Mouse (Mus musculus) embryo, embryonic 11.5 days (tissue): ENCODE results near the gene Tpst1.
"Not testable (repeated sequence)": the region's sequence is repeated elsewhere in the genome, so short reads cannot be mapped to it uniquely, and the experiment has no call there.

Experiments used
- DNase-seq: peaks from one replicate; pipeline ENCODE4 v3.0.0-alpha.2; 2012; ENCODE audit warnings: low read depth, low spot score

Tpst1 gene

DNA sequence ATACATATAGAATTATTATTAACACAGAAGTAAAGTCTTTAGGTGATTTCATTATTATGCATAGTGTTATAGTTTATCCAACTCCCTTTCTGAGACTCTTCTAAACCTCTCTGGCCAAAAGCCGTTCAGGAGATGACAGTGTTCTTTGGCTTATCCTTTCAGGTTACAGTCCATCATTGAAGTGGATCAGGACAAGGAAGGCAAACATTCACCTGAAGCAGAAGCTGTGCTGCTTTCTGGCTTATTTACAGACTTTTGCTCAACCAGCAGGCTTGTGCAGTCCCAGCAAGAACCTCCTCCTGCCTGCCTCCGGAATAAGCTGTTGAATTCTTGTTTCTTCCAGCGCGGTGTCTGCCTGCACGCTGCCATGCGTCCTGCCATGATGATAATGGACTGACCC is at the start of gene Tpst1:
Gene Tpst1 (plus strand): TSS at position 301 of the 400 bp plus-strand sequence.
- DNase-seq: no peak

DNA sequence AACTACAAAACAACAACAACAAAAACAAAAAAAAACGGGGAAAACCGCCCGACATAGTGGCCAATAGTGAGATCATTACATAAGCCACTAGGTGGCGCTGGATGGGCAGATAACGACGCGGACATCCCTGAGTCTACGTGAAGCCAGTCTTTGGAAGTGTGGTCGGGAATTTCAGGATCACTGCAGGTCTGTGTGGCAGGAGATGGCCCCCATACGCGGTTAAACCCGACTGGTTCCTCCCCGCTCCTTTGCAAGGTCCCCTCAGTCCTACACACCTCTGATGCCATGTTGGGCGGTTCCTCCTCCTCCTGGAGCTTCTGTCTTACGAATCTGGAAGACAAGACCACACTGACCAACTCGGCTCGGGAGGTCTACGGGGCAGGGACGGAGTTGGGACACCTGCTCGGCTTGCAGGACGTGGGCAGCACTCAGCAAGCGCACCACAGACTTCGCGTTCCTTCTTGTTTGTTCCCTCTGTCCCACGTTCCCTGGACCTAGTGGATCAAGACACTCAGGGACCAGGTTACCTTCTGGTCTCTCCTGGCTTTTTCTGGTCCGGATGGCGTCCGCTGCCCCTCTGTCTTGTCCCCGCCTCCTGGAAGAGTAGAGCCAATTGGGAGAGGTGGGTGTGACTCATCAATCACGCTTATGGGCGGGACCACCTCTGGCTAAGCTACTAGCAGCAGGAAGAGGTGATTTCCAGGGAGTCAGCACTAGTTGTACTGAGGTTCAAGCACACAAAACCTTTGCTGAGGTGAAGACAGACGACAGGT is 49.2 kb upstream of the Tpst1 start:
- DNase-seq: peak; percentile 80

DNA sequence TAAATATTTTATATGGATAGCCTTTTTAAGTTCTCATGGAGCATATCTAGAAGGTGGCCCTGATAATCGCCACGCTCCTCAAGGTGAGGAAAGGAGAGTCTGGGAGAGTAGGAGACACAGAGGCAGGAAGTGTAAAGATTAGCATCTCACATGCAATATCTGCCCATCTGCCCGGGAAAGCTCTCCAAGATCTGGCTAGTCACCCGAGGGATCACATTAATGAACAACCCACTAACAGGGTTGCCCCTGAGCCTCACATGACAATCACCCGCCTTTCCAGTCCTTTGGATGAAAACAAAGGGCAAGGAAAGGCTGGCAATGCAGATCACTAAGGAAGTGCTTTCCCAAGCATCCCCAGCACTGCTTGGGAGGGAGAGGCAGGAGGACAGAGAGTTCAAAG is 46.0 kb upstream of the Tpst1 start:
- no peak for DNase-seq

DNA sequence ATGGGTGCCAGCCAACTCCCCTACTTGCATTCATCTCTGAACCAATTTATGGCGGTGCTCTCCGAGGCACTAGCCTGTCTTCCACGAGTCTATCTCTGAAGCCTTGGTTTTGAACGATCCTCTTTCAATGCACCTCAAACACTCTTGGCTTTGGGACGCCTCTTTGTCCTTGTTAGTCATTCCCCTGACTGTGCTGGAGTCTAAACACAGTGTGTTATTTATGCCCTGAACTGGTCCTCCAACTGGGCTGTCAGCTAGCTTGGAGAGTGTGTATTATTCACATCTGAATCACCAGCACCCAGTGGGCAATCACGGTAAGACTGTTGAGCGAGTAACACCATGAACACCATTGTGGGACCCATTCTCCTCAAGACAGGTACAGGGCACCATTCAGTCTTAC is 45.4 kb upstream of the Tpst1 start:
- DNase-seq: no peak

DNA sequence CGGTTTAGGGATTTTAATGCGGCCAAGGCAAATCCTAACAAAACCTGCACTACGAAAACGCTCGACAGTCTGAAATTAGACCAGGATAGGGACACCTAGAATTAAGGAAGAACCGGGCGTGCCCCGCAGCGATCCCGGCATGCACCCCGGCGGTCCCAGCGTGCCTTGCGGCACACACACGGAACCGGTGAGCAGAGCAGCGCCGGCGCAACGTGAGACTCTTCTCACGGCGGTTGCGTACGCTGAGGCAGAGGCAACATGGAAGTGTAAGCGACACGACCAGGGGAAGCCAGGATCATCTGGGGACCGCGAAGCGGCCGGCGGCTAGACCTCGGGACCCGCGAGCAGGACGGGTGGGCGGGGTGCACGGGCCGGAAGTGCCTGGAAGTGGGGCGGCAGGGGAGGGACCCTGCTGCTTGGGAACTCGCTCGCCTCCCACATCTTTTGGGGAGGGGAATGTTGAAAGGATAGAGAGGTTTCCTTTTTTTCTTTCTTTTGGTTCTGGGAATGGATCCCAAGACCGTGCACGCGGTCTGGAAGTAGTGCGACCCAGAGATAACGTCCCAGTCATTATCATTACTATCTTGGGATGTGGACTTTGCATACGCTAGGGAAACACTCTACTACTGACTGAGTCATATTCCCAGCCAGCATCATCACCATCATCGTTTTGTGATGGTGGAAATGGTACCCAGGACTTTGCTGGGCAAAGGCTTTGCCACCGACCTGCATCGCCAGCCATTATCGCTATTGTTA is 43.8 kb upstream of the Tpst1 start, which contains the start of the genes Asl and Crcp:
Gene Asl (minus strand): TSS at position 106 of the 756 bp plus-strand sequence.
Gene Crcp (plus strand): TSS at position 149 of the 756 bp plus-strand sequence.
- DNase-seq: peak; percentile 61

DNA sequence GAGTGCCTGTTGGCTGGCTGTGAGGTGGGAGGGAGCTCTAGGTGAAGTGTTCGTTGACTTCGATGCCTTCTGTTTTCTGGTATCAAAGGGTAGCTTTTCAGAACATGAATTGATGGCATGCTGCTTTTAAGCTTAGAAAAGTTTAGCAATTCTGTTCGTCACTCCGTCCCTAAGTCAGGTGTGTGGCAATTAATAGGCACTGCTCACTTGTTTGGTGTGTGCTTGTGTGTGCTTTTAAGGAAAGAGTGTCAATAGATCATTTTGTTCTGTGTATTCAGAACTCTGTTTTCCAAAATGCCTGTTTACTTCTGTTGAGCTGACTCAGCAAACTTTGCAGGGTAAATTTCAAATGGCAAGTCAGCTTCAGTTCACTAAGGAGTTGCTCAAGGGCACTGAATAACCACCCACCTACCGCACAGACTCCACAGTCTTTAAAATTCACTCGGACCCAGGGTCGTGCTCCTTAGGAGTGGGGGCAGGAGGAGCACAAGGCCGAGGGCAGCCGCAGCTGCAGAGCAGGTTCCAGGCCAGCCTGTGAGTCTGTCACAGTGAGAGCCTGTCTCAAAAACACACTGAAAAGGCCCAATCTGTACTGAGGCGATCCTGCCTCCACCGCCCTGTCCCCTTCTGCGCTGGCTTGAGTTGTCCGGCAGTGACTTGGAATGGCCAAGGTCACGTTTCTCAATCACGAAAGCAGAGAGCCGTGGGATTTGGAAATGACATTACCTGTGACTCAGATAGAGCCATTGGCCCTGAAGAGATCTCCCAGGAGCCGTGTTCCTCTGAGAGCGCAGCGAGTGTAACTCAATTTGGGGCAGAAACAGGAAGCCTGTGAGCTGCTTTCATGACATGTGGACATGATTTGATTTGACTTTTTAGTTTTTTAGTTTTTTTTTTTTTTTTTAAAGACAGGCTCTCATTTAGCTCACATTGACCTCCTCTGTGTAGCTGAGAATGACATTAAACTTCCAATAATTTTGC is 41.4 kb upstream of the Tpst1 start:
- DNase-seq: no peak

DNA sequence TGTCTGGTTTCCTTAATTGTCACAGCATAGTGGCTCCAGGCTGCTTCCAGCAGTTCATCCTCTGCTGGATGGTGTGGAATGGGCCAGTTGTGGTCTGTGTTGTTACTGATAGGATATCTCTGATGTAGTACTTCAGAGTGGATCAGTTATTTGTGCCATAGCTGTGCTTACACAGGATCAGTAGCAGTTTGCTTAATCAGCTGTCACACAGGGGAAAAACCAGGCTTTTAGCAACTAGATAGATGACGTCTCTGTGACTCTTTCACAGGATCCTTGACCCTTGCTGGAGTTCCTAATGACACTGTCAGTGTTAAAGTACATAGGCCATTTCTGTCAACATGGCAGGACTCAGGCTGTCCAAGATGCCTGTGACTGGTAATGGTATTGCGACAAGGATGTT is 39.3 kb upstream of the Tpst1 start:
- DNase-seq: no peak

DNA sequence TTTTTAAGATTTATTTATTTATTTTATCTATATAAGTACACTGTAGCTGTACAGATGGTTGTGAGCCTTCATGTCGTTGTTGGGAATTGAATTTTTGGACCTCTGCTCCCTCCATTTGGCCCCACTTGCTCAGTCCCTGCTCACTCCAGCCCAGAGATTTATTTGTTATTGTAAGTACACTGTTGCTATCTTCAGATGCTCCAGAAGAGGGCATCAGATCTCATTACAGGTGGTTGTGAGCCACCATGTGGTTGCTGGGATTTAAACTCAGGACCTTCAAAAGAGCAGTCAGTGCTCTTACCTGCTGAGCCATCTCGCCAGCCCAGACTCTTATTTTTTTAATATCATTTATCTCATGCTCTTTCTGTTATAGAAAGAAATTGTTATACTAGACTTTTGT is 36.8 kb upstream of the Tpst1 start:
- not testable (repeated sequence) for DNase-seq

DNA sequence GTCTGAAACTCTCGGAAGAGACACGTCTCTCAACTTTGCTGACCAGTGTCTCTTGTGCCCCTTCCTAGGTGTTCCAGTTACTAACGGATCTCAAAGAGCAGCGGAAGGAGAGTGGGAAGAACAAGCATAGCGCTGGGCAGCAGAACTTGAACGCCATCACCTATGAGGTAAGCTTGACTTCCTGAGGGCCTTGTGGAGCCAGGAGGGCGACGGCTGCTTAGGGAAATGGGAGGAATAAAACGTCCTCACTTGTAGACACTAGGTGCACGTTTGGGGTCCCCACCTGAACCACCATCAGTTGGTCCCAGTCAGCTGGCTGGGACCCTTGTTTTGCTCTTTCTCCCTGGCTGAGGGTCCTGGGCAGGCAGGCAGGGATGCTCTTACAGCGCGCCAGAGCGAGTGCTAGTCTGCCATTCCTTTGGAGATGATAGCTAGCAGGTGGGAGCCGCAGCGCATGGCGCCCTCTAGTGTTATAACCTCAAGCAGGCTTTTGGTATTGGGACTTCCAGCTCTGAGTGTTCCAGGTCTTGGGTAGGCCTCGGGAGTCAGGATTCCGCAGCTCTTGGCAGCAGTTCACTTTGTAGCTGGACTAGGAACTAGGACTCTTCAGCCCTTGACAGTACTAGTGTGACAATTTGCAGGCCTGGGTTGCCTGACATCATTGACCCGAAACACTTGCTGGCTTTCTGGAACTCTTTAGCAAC is 35.2 kb upstream of the Tpst1 start:
- peak; percentile 64 for DNase-seq

DNA sequence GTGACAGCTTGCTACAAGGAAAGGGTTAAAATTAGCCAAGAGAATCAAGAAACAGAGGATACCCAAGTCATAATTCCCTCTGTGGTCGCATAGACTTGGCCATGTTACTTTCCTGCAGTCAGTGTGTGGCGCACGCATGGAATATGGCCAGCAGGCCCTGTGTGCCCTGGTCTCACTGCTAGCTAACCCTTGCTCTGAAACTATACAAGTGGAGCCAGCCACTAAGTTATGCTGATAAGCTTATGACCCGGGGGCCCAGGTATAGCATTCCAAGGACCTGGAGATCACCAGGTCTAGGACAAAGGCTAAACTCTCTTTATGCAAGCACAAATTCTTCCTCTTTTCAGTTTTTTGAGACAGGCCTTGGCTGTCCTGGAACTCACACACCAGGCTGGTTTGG is 32.3 kb upstream of the Tpst1 start:
- DNase-seq: no peak

DNA sequence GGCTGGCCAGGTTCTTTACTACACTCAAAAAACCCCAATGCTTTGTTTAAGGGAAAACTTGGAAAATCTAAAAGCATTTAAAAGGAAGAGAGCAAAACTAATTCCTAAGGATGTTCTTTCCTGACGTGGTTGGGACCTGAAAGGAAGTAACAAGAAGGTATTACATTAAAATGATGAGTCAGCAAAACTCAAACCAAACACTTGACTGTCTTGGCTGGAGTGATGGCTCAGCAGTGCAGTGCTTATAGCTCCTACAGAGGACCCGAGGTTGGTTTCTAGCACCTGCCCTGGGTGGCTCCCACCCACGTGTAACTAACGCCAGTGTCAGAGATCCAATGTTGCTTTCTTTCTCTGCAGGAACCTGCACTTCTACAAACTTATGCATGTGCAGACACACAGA is 31.9 kb upstream of the Tpst1 start:
- no peak for DNase-seq

DNA sequence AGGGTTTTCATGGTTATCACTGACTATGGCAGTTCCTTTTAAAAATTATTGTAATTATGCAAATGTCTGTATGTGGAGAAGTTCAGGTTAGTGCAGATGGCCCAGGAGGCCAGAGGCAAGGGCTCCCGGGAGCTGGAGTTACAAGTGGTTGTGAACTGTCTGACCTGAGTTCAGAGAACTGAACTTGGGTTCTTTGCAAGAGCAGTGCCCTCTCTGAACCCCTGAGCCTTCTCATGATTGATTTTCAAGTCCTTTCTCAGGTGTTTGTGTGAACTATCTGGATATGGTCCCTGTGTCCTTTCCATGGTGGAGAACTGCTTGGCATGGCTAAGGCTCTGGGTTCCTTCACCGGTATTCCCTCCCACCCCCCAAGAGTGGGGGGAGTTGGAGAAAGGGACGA is 29.4 kb upstream of the Tpst1 start:
- DNase-seq: no peak

DNA sequence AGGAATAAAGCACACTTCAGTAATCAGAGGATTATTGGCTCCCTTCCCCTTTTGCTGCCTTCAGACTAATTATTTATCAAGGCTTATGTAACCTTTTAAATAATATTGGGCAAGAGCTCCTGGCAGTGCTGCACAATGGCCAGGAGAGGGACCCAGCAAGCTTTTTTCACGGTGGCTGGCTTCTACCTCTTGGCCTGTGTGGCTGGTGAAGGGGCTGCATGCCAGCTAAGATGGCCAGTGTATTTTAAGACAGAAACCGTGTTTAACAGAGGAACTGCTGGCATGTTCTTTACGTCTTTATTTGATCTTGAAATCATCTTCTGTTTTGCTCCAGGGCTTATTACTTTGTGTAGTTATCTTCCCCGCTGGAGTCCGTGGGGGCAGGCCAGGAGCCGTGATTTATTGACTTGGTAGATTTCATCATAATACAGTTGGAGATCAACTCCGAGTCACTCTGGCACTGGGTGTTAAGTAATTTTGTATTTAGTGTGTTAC is 28.9 kb upstream of the Tpst1 start:
- no peak for DNase-seq

DNA sequence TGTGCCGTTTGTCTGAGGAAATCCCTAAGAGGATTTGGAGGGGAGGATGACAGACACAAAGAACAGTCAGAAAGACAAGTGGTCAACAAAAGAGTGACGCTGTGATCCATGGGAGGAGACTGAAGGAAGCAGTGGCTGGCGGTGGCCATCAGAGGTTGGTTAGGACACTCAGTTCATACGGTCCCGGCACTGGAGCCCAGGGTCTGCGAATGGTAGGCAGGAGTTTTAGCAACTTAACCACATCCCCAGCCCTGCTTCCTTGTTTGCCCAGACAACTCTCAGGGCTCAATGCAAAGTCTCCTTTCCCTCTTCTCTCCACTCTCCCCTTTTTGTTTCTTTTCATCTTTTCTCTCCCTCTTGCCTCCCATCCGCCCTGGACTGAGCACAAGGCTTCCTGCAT is 27.0 kb upstream of the Tpst1 start:
- DNase-seq: no peak

DNA sequence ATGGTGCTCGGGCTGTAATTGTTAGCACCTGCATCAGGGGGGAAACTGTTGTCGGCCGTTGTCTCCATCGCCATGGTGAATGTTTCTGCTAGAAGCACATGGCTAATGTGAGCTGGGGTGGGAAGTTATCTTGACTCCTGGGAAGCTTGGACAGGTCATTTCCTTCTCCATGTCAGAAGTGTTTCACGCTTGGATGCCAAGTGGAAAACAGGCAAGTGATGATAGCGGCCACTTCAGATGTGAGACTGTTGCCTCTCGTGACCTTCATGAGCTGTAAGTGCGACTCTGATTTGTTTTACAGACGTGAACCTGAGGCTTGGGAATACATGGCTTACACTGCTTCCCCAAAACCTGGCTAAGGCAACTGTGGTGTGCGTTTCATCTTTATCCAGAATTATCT is 26.5 kb upstream of the Tpst1 start:
- no peak for DNase-seq

DNA sequence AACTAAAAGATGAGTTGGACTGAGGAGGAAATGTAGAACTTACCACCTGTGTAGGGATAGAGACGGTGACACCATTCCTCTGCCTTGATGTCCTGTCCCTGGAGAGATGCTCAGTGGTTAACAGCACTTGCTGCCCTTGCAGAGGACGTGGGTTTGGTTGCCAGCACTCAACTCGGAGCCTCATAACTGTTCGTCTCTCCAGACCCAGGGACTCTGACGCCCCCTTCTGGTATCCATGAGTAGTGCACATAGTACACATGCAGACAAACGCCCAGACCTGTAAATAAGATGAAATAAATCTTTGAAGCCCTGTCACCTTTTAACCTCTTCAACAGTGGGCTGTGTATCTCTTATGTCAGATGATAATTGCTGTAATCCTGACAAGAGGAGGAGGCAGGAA is 26.1 kb upstream of the Tpst1 start:
- no peak for DNase-seq

DNA sequence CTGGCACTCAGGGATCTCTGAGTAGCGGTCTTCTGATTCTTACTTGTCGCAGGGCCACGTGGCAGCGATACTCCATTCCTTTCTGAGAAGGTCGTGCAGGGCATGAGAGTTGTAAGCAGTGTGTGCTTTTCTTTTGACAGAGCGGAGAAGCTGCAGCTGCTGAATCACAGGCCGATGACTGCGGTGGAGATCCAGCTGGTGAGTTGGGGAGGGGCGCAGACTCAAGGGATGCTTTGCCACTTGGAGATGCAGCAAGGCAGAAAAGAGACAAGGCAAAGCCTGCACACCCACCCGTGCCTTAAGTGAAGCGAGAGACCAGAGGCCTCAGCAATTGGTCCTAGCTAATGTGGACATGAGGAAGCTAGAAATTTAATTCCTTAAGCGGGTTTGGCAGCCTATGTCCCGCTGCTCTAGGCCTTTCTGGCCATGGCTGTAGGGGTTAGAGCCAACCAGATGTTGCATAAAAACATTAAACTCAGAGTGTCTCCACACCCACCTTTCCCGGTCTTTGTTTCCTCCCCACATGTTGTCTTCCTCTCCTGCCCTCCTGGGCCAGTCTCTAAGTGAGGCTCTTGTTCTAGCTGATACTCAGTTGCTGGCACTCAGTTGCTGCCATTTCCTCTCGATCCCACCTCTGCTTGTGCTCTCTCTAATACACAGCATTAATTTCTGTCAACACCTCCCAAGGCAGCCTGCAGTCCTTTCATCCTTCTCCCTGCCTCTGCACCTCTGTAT is 24.2 kb upstream of the Tpst1 start:
- DNase-seq: no peak

DNA sequence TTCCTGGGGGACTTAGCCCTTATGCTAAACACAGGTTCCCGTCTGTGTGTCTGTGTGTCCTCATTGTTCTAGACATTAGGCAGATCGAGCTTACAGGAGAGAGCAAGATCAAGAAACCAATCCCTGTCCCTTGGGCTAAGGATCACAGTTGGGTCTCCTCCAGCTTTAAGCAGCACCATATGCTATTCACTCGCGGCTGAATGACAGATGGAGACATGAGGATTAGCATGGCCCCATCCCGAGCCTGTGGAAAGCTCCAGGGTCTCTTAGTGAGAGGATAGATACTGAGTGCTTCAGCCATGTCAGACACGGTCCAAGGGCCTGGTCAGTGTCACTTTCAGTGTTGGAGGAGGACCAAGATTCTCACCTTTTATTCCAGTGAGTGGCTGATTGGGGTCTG is 22.7 kb upstream of the Tpst1 start:
- no peak for DNase-seq

DNA sequence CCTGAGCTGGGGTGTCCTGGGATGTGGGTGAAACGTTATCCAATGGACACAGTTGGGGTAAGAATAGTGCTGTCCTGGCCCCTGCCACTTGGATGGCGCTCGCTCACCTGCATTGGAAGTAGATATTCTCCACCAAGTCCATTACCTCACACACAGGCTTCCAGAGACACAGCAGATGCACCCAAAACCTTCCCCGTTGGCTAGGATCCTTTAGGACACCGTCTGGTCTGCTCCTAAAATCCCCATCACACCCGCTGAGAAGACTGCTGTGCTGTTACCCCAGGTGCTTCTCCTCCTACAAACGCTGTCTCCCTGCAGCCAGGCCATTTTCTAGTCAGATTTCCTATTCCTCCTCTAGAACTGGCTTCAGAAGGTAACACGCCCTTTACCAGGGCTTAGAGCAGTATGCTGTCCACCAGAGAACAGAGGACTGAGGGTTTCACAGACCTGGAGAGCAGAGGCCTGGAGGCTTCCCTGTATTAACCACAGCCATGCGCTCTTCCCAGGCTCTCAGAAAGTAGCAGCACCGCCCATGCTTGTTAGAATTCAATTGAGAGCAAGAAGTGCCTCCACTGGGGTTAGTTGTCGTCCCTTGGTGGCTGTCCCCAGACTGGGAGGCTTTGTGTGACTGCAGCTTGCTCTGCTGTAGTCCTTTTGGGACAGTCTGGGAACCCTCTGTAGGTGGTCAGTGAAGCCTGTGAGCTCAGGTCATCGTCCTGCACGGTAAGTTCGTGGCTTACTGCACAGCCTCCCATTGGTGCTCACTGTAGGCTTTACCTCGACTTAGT is 21.9 kb upstream of the Tpst1 start:
- DNase-seq: no peak

DNA sequence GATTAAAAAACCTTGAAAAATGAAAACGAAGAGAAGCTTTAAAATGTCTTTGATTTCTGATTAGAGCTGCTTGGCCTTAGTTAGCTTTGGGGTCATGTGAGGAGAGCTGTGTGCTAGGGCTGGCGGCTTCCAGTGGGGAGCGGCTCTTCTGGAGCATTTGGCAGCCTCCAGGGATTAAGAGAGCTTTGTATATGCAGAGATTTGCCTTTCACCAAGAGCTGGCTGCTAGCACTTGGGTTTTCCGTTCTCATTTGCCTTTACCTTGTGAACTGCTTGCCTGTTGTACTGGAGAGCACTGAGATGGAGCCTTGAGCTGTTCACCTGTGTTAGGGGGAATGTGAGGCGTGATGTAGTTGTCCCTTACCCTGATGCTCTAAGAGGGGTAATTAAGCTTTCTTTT is 20.6 kb upstream of the Tpst1 start:
- DNase-seq: no peak
